Mouse (Mus musculus): ENCODE results near the gene Gbp6. TPM values are rescaled to one million over a fixed set of nuclear protein-coding genes. Genes with fewer than 3 reads are reported as not detected.
"Not testable (repeated sequence)": the region's sequence is repeated elsewhere in the genome, so short reads cannot be mapped to it uniquely, and the experiment has no call there.

The Gbp6 gene
- 100 to 1,000 TPM; 143 to 156 (median 147) TPM for polyA plus RNA-seq (2017; shearing (Covaris generic))

DNA sequence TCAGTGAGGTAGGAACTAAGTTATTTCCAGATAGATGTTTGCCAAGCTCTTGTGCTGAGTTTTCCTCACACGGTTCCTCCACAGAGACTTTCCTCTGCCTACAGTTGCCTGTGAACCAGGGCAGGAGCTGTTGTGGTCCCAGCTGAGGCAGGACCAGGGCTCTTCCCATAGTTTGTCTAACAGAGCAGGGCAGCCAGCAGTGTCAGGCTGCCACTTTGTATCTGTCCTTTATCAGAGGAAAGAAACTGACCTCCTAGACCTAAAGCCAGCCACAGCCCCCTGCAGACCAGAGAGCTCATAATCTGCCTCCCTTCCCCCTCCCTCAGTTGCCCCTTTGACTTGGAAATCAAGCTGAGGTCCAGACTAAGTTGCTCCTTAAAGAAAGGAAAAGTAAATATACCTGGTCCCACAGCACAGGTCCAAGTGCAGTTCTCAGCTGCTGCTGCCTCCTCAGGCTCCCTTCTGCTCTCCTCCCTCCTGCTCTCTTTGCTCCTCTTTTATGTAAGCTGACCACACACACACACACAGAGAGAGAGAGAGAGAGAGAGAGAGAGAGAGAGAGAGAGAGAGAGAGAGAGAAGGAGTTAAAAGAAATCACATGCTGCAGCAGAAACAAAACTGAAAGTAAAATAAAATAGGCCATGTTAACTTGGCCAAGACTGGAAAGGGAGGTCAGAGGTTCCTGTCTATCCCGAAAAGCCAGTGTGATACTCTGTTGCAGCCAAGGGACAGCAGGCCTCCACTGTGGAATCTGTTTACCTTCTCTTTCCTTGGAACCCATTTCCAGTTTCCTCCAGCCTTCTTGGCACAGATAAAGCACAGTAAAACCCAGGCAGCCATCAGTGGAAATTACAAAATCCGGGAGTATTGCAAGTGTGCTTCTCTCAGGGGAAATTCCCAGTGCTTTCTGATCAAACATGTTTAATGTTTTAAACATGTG is at the start of gene Gbp6, which contains the start of gene Gm43302:
Gene Gbp6, minus strand, starts transcription at position 473 of the 940 bp plus-strand sequence.
Gene Gm43302, minus strand, starts transcription at position 470 of the 940 bp plus-strand sequence.
- ATAC-seq: peak; percentile 75

DNA sequence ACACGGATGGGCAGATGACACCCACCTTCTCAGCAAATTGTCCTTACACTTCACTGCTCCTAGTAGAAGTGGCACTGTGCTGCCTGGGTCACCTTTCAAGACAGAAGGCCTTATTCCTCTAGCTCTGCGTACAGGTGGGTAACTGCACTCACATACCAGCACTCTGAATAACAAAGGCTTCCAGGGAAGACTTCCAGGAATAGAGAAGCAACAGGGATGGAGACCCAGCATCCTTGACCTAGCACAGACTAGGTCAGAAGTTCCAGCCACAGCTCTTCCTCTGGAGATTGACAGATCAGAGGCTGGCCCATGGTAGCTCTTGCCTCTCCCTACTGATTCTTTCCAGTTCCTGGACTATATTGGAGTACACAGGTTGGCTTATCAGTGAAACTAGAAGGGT is 47.8 kb upstream of the Gbp6 start:
- ATAC-seq: no peak

DNA sequence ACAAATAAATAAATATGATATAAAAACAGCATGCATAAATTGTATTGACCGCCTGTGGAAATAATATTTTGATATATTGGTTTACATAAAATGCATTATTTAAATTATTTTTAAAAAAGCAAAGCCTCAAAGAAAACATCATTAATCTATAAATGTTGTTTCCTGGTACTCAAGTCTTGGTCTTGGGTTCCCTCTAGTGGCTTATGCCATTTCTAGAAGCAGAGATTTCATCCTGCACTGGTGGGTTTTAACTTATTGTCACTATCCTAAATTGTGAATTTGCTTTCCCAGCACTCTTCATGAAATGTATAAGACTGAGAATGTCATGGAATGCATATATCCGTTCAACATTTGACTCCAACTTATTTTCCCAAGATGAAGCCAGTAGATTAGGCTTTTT is 29.0 kb upstream of the Gbp6 start:
- ATAC-seq: peak; percentile 73

DNA sequence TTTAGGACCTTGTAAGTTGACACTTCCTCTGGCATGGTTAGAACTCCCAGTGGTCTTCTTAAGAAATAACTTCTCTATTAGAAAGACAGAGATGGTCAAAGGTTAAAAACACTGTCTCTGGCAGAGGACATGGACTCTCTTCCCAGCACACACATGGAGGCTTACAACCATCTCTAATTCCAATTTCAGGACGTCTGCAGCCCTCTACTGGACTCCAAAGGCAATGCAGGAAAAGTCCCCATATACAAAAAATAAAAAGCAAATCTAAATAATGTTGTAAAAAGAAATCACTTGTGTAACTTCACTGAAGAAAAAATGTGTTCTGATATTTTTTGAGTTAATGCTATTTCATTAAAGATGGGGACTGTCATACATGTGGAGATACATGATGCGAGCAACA is 17.4 kb upstream of the Gbp6 start:
- no peak for ATAC-seq

DNA sequence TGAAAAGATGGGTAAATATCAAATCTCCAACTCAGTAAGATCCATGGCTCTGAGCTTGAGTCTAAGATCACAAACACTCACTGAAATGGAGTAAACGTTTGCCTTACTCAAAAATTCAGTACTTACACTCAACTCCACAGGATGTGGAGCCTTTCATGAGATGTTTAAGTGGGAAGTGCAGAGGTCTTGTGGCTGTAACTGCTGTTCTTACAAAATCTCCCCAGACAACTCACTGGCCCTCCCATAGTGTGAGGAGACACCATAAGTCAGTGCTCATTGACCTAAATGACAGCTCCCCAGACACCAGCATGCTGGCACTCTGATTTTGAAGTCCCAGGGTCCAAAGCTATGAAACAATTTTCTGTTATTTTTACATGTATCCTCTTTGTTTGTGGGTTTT is 15.7 kb upstream of the Gbp6 start:
- ATAC-seq: not testable (repeated sequence)

DNA sequence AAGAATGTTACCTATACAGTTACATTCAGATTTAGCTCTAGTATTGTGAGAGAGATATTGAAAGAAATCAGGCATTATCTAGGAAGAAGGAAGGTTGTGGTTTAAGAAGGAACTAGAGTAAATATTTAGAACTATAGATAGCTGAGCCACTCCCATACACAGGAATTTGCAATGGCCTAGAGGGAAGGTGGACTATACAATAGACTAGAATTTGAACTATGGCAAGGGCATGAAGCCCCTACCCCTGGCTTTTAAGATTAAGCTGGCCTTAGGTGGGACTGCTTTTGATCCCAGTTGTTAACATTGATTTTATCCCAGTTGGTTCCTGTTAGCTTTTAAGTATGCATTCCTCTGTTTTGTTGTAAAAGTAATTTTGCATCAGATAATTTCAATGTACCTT is 13.4 kb upstream of the Gbp6 start:
- ATAC-seq: not testable (repeated sequence)

DNA sequence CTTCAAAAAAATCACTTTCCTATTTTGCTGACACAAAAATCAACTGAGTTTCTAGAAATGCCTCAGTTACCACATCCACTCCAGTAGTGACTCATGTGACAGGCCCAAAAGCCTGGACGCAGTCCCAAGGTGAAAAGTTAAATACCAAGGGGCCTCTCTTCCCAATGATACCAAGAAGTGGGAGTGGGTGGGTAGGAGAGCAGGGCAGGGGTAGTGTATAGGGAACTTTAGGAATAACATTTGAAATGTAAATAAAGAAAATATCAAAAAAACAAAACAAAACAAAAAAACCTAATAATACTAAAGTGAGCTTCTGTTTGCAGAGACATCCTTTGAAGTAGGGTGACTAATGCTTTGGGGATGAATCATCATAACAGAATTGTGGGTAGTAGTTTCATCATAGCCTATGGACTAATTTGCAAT is 12.7 kb upstream of the Gbp6 start:
- ATAC-seq: peak; percentile 91

DNA sequence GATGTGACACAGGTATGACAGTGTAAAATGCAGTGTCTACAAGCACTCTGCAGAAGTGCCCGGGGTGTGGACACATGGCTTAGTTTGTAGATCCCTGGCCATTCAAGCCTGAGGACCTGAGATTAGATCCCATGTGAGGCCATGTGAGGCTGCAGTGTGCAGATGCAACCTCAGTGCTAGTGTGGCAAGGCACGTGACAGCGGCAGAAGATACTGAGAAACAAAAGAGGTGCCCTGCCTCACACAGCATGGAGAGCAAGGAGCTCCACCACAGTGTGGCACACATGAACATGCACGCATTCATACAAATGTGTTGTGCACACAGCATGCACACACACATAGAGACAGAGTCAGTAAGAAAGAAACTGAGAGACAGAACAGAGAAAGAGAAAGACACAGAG is 12.2 kb upstream of the Gbp6 start:
- not testable (repeated sequence) for ATAC-seq

DNA sequence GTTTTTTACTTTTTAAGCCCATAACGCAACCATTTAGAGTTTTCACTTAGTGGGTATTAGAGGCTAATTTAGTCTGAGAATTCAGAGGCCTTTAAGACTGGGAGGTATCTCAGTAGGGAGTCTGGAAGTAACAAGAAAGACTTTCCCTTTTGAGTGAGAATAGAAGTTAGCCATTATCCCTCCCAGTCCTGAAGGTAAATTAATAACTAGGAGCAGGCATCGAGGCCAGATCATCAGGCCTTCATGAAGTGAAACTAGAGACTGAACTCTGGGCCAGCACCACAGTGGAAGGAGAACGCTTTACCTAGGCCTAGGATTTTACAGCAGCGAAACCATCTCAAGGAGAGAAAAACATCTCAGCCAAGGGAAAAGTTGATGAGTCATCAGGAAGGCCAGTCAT is 8.5 kb upstream of the Gbp6 start:
- ATAC-seq: no peak

DNA sequence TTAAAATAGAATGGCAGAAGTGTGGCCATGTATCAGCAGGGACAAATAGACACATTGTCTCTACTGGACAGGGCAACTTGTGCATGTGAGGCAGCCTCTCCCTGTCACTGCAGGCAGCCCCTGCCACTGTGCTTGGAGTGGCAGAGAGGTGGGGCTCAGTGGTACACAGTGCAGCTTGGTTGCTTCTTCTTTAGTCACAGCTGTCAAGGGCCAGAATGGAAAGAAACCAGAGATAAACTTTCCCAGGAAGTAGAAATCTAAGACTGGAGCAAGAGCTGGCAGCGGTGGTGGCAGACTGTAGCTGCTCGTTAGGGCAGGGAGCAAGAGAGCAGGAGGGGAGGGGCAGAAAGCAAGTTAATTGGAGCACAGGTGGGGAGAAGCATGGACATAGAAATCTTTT is 8.0 kb upstream of the Gbp6 start:
- ATAC-seq: no peak

DNA sequence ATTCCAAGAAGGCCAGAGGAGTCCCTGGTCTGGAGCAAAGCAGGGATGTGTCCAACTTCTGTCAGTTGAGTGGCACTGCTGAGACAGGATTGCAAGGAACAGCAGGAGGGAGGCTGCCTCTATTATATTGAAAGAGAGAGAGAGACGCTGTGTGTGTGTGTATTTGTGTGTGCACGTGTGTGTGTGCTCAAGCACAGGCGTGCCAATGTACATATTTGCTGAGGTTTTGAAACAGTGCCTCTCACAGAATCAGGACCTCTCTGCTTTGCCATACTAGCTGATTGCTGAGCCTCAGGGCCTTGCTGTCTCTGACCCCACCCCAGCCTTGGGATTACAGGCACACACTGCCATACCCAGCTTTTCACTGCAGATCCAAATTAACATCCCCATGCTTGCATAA is 2.2 kb upstream of the Gbp6 start:
- no peak for ATAC-seq

DNA sequence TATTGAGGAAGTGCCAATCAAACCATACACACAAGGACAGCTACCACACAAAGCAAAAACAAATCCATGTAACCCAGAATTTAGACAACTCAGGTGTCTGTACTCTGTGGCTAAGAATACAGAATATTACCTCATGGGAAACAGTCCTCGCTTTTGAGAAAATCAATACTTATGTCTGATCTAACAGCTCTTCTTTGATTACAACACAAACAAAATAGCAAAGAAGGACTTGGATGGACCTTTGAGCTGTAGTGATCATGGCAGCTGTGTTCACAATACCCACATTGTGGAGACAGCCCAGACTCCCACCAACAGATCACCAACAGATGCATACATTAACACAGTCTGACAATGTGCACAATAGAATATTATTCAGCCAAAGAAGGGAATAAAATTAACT is 1.0 kb downstream of the Gbp6 start:
- ATAC-seq: no peak

DNA sequence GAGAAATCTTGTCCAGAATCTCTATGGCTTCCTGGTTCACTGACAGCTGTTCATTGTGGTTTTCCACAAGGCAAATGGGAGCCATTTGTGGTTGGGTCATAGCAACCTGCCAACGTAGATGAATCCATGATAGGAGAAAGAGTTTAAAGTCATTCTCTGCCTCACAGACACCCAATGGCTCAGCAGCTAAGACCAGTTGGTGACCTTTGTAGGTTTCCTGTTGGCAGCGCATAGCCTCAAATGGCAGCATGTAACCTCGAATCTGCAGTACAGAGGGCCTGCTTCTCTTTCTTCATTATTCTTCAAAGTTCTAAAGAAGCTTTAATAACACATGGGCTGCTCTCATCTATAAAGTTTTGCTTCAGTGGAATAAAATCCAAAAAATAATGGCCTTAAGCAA is 2.6 kb downstream of the Gbp6 start:
- ATAC-seq: not testable (repeated sequence)

DNA sequence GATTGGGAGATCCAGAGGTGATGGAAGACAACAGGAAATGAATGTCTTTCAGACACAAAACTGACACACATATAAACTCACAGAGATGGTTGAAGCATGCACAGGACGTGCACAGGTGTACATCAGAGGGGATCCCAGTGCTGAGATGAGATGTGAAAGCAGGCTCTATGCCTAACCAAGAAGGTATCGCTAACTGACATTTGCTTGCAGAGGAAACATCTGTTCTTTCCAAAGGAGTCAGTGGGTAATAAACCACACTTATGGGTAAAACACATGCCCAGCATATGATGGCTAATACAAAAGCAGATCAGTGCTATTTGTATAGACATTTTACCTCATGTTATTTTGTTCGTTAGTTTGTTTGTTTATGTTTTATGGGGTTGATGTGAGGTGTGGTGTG is 32.8 kb downstream of the Gbp6 start:
- ATAC-seq: not testable (repeated sequence)

DNA sequence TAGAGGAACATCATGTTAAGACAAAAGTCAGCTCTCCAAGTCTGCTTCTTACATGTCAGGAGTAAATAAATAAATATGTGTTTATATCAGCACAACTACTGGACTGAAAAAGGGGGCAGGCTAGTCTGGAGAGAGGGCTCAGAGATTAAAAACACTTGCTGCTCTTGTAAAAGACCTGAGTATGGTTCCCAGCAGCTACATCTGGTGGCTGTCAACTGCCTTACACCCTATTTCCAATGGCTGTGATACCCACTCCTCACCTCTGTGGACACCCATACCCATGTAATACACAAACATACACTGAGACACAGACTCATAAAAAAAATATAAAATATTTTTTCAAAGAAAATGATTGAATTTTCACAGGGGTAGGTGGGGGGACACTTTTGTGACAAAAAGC is 41.0 kb downstream of the Gbp6 start:
- peak; percentile 61 for ATAC-seq

DNA sequence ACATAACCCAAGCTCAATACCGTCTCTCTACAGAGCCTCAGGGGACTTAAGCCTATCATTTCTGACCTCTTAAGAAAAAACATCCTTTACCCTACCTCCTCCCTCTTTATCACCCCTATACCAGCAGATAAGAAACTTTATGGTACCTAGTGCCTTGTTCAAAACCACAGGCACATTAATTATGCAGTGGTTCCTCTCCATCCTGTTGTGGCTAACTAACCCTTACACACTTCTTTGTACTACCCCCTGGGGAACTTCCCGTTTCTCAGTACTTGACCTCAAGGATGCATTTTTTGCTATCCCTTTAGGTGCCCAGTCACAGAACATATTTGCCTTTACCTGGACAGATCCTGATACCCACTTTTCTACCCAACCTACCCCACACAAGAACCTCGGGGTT is 48.8 kb downstream of the Gbp6 start:
- ATAC-seq: peak; percentile 77

DNA sequence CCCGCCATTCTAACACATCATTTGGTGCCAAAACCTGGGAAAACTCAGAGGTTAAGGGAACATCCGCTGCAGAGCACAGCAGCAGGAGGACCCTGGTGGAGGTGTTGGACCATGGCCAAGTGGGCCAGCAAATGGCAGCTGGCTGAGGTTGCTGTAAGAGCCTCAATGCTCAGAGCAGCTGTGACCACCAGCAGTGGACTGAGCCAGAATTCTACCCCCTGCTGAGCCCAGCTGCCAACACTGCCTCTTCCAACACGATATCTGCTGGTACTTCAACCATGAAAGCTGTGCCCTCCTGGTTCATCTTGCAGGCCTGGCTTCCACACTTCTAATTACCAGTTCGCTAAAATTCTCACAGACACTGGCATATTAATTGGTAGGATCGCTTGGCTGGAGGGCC is 52.5 kb downstream of the Gbp6 start:
- ATAC-seq: not testable (repeated sequence)

DNA sequence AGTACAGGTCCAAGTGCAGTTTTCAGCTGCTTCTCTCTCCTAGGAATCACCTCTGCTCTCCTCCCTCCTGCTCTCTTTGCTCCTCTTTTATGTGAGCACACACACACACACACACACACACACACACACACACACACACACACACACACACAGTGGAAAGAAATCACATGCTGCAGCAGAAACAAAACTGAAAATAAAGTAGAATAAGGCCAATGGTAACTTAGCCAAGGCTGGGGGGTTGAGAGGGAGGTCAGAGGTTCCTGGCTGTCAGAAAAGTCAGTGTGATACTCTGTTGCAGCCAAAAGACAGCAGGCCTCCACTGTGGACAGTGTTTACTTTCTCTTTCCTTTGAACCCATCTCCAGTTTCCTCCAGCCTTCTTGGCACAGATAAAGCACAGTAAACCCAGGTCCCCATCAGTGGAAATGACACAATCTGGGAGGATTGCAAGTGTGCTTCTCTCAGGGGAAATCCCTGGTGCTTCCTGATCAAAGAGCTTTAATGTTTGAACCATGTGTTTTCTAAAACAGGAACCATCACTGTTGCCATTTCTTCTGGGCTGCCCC is 53.9 kb downstream of the Gbp6 start, which contains the start of gene Gbp10:
Gene Gbp10, minus strand, starts transcription at position 51 of the 565 bp plus-strand sequence.
- peak; percentile 89 for ATAC-seq

DNA sequence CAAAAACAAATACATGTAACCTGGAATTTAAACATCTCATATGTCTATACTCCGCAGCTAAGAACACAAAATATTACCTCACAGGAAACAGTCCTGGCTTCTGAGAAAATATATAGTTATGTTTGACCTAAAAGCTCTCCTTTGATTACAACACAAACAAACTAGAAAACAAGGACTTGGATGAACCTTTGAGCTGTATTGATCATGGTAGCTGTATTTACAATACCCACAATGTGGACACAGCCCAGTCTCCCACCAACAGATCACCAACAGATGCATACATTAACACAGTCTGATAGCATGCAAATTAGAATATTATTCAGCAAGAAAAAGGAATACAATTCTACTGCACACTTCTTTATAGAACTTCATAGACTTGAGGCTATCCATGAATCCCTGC is 55.1 kb downstream of the Gbp6 start:
- not testable (repeated sequence) for ATAC-seq

DNA sequence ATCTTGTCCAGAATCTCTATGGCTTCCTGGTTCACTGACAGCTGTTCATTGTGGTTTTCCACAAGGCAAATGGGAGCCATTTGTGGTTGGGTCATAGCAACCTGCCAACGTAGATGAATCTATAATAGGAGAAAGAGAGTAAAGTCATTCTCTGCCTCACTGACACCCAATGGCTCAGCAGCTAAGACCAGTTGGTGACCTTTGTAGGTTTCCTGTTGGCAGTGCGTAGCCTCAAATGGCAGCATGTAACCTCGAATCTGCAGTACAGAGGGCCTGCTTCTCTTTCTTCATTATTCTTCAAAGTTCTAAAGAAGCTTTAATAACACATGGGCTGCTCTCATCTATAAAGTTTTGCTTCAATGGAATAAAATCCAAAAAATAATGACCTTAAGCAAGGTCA is 57.5 kb downstream of the Gbp6 start:
- not testable (repeated sequence) for ATAC-seq
